Mouse (Mus musculus): Measurements from ENCODE around the gene Pid1.

The Pid1 gene

DNA sequence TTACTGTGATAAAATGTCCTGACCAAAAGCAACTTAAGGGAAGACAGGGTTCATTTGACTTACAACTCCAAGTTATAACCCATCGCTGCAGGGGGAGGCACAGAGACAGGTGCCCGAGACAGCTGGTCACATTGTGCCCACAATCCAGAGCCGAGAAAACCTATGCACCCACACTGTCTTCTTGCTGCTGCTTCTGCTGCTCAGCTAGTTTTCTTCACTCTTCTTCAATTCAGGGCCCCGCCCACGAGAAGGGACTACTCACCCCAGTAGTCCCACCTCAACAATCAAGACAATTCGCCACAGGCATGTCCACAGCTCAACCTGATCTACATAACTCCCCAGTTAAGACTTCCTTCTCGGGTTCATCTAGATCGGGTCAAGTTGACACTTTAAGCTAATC is at the start of gene Pid1:
Gene Pid1, minus strand, starts transcription at position 214 of the 400 bp plus-strand sequence.
- no peak for DNase-seq (ENCODE audit: low spot score)

DNA sequence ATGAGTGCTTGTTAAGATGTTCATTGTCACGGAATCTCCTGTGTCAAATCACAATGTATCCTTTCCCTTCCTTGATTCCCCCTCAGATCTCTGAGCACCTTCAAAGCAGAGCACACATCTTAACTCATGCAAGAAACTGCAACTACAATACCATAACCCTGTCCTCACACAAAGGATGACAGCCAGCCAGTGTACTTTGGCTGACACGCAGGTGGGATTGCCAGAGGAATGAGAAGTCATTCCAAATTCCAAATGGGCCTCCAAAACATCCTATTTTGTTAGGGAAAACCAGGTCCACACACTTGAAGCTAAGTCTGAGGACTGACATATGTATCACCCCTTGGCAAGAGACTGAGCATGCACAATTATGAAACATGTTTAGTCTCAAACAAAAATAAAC is 45.5 kb upstream of the Pid1 start:
- DNase-seq (ENCODE audit: low spot score), result no peak

DNA sequence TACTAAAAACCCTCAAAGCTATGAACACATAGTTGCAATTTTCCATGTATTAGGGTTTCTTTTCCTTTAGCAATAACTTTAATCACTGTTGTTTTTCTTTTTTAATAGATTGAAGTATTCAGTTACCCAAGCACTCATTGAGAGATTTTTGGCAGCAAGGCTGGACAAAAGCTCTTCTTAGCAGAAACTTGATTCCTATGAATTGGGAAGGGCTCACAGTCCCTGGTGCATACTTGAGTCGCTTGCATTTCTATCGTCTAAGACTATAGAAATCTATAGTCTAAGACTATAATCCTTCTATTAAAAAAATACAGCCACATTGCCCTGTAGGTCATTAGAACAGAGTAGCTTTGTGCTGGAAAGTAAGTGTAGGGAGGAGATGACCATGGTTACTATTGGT is 44.9 kb upstream of the Pid1 start:
- no peak for DNase-seq (ENCODE audit: low spot score)

- DNase-seq (ENCODE audit: low spot score), result no peak
Observed at GRCm38 (mm10) chr1:84406891-84407290, 42.9 kb upstream of the Pid1 start.

- DNase-seq (ENCODE audit: low spot score), result no peak
Observed at GRCm38 (mm10) chr1:84405551-84406290, 41.7 kb upstream of the Pid1 start.

- DNase-seq (ENCODE audit: low spot score), result peak; percentile 73
Observed at GRCm38 (mm10) chr1:84404880-84405279, 40.9 kb upstream of the Pid1 start.

- no peak for DNase-seq (ENCODE audit: low spot score)
Observed at GRCm38 (mm10) chr1:84402154-84402553, 38.2 kb upstream of the Pid1 start.

DNA sequence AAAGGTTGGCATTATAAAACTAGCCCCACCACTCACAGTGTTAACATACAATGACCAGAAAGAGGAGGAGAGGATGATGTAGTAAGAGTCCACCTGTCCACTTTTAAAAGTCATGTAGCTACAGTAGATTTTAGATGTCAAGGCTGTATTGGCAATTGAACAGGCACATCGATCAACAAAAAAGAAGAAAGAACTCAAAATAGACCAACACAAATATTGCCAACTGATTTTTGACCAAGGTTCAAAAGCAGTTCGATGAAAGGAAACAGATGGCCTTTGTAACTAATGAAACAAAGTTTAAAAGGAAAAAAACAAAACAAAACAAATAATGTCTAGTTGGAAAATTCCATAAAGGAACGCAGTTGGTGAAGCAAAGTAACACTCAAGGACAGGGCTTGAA is 35.7 kb upstream of the Pid1 start:
- DNase-seq (ENCODE audit: low spot score), result no peak

GRCm38 (mm10) chr1:84399118-84399517 is 35.1 kb upstream of the Pid1 start:
- no peak for DNase-seq (ENCODE audit: low spot score)

- DNase-seq (ENCODE audit: low spot score), result no peak
Observed at GRCm38 (mm10) chr1:84396787-84397186, 32.8 kb upstream of the Pid1 start.

DNA sequence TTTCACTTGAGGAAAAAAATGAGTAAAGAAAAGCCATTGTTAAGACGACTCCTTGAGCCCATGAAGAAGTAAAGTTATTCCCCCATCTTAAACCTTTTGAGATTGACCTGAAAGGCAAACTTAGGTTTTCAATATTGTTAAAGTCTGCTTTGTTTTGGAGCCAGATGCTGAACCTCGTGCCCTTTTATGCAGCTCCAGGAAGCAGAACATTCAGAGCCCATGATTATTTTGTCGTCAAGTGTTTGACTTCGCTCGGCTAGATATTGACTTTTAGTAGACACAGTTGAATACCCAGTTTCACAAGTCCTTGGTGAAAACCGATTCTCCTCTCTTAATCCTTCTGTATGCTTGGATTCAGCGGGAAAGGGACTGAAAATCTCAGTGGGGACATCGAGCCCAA is 31.9 kb upstream of the Pid1 start:
- DNase-seq (ENCODE audit: low spot score), result no peak

- no peak for DNase-seq (ENCODE audit: low spot score)
Observed at GRCm38 (mm10) chr1:84390961-84391360, 27.0 kb upstream of the Pid1 start.

GRCm38 (mm10) chr1:84387616-84388015 is 23.6 kb upstream of the Pid1 start:
- DNase-seq (ENCODE audit: low spot score), result no peak

DNA sequence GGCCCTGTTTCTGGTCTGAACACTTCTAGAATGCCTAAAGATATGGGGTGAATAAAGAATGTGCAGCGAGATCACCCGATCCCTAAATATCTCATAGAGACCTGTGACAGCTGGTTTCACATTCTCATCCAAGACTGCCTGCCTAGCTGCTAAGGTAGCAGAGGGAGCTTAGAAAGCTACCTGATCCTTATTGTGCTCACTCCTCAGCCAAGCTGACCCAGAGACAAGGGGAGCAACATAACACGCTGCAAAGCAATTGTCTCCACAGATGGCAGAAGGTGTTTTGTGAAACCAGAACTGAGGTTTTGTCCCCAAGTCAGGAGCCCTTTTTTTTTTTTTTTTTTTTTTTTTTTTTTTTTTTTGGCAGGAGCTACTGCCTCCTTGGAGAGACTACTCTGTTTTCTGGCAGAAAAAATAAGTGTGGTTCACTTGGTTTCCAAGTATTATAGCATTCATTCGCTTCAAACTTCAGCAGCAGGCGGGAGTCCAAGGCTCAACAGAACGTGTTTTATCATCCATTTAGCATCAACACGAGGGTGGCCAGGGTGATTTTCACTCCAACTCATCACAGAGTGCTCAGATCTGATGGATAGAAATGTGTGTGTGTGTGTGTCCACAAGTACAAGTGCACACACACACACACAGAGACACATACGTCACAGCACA is 22.6 kb upstream of the Pid1 start:
- DNase-seq (ENCODE audit: low spot score), result no peak

GRCm38 (mm10) chr1:84382709-84383108 is 18.7 kb upstream of the Pid1 start:
- DNase-seq (ENCODE audit: low spot score), result no peak

- DNase-seq (ENCODE audit: low spot score), result no peak
Observed at GRCm38 (mm10) chr1:84382064-84382463, 18.1 kb upstream of the Pid1 start.

DNA sequence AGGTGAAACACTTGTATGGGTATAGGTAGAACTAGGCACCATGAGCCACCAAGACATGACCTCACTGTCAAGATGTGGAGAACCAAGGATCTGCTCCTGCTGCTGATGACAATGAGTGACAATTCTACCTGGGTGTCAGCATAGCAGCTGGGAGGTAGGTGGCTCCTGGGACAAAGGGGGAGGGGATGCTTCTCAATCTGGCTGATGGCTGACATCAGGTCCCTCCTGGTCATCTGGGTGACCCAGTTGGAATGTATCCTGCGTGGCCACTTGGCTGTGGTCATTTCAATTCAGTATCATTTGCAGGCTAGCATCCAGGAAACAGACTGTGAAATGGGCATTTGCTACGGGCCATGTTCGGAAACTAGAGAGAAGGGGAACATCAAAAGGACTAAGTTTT is 16.9 kb upstream of the Pid1 start:
- DNase-seq (ENCODE audit: low spot score), result no peak

- no peak for DNase-seq (ENCODE audit: low spot score)
Observed at GRCm38 (mm10) chr1:84367733-84368132, 3.8 kb upstream of the Pid1 start.

DNA sequence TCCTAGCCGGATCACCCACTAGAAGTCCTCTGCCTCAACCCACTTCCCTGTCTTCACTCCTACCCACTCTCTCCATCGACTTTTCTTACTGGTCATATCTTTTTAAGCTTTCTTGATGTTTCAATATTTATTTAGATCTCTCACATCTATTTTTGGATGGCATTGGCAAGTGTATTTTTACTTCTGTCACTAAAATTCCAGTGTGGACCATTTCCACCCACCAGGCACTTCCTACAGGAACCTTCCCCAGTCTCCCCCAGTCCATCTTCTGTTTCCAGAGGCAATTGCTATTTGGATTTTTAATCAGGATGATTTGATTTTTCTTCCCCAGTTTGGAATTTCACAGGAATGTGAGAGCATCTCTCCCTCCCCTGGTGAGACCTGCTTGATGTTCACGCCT is 2.6 kb upstream of the Pid1 start:
- DNase-seq (ENCODE audit: low spot score), result no peak

DNA sequence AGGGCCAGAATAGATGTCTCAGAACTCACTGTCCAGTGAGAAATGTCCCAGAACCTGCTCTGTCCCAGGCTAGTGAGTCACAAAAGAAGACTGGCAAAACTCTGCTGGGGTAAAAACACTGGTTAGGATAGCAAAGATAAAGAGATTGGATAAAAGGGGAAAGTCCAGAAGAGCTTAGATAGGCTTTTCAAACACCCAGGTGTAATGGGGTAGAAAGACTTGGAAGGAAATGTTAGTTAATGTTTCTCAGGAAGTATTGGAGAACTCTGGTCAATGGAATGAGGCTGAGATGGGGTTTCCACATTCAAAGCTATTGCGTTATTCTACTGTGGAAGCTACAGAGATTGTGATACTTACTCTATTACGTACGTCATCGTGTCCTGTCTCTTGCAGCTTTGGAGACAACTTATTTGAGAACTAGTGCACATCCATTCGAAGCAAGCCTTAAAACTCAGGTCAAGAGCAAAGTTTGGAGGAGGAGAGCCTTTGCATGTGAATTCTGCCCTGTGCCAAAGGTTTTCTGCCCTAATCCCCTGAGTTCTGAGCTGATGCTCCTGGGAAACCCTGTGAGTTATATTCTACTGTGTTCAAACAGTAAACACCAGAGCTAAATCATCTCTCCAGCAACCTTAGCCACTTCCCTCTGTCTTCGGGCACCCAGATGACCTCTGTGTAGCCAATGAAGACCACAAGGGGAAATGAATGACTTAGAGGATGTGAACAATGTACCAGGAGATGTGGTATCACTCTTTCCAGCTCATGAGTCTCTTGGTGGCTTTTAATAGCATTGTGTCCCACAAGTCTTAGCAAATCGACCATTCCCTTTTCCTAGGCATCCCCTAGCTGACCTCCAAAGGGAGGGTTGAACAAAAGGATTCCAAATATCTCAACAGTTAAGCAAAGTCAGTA is 1.0 kb downstream of the Pid1 start:
- DNase-seq (ENCODE audit: low spot score), result no peak

GRCm38 (mm10) chr1:84362209-84362608 is 1.8 kb downstream of the Pid1 start:
- DNase-seq (ENCODE audit: low spot score), result no peak

DNA sequence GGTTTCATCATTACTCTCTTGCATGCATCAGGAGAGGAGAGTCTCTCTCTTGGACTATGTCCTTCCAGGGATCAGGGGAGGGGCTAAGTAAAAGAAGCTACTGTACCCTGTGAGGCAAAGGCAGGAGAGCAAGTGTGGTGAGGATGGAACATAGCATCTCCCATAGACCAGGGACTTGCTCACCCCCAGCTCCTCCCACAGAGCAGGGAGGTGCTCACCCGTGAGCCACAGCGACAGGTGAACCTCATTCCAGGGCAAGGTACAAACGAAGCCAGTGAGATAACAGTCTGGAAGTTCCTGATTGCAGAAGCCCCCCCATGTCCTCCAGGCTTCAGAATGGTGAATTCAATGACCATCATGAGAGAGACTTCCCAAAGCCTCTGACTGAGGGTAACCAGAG is 2.6 kb downstream of the Pid1 start:
- DNase-seq (ENCODE audit: low spot score), result no peak

Data from testis, postnatal 10 days (tissue).